Mouse (Mus musculus) CD4-positive, CD25-positive, alpha-beta regulatory T cell, adult 2 months (primary cell): Measurements from ENCODE around the gene Stambpl1.

Experiments used
- DNase-seq: peaks from one replicate; pipeline ENCODE4 v3.0.0-alpha.2; 2012; ENCODE audit warnings: low read depth, low spot score

Gene Stambpl1

GRCm38 (mm10) chr19:34192008-34192963 is at the start of gene Stambpl1:
TSS of gene Stambpl1 (plus strand) at chr19:34192229.
- peak; percentile 89 for DNase-seq

GRCm38 (mm10) chr19:34148421-34148820 is 43.6 kb upstream of the Stambpl1 start:
- DNase-seq, result no peak

GRCm38 (mm10) chr19:34151909-34152308 is 40.1 kb upstream of the Stambpl1 start:
- peak; percentile 76 for DNase-seq

- no peak for DNase-seq
Measured at GRCm38 (mm10) chr19:34153263-34154144, 38.5 kb upstream of the Stambpl1 start.

- DNase-seq, result peak; percentile 29
Measured at GRCm38 (mm10) chr19:34162693-34163092, 29.3 kb upstream of the Stambpl1 start.

GRCm38 (mm10) chr19:34165891-34166290 is 26.1 kb upstream of the Stambpl1 start, which contains the start of gene Ankrd22:
TSS of gene Ankrd22 (minus strand) at chr19:34166053.
- no peak for DNase-seq

GRCm38 (mm10) chr19:34166386-34166785 is 25.6 kb upstream of the Stambpl1 start:
- DNase-seq, result no peak

GRCm38 (mm10) chr19:34167896-34168661 is 23.9 kb upstream of the Stambpl1 start:
- DNase-seq, result peak; percentile 51

GRCm38 (mm10) chr19:34169121-34169520 is 22.9 kb upstream of the Stambpl1 start:
- DNase-seq, result no peak

- DNase-seq, result no peak
Measured at GRCm38 (mm10) chr19:34171167-34171566, 20.9 kb upstream of the Stambpl1 start.

- DNase-seq, result no peak
Measured at GRCm38 (mm10) chr19:34174004-34174403, 18.0 kb upstream of the Stambpl1 start.

GRCm38 (mm10) chr19:34179136-34179535 is 12.9 kb upstream of the Stambpl1 start:
- DNase-seq, result no peak

GRCm38 (mm10) chr19:34180316-34180715 is 11.7 kb upstream of the Stambpl1 start:
- DNase-seq, result peak; percentile 39

- DNase-seq, result peak; percentile 30
Measured at GRCm38 (mm10) chr19:34181234-34181633, 10.8 kb upstream of the Stambpl1 start.

GRCm38 (mm10) chr19:34182490-34182889 is 9.5 kb upstream of the Stambpl1 start:
- DNase-seq, result no peak

- DNase-seq, result peak; percentile 76
Measured at GRCm38 (mm10) chr19:34186845-34187244, 5.2 kb upstream of the Stambpl1 start.

- no peak for DNase-seq
Measured at GRCm38 (mm10) chr19:34191645-34192007, 403 bp upstream of the Stambpl1 start.

GRCm38 (mm10) chr19:34193149-34193548 is 1.1 kb downstream of the Stambpl1 start:
- peak; percentile 55 for DNase-seq

GRCm38 (mm10) chr19:34193683-34194082 is 1.7 kb downstream of the Stambpl1 start:
- no peak for DNase-seq

- no peak for DNase-seq
Measured at GRCm38 (mm10) chr19:34194132-34194745, 2.2 kb downstream of the Stambpl1 start.

GRCm38 (mm10) chr19:34195031-34195430 is 3.0 kb downstream of the Stambpl1 start:
- DNase-seq, result no peak
